Mouse (Mus musculus): Measurements from ENCODE around the gene Zfp383.
A peak's percentile ranks its signal among the peaks of the same experiment; 100 is the strongest.
"Not testable (repeated sequence)": the region's sequence is repeated elsewhere in the genome, so short reads cannot be mapped to it uniquely, and the experiment has no call there.

The Zfp383 gene

GRCm38 (mm10) chr7:29942740-29943139 lies 34.7 kb downstream of the Zfp383 start:
- no peak for DNase-seq

DNA sequence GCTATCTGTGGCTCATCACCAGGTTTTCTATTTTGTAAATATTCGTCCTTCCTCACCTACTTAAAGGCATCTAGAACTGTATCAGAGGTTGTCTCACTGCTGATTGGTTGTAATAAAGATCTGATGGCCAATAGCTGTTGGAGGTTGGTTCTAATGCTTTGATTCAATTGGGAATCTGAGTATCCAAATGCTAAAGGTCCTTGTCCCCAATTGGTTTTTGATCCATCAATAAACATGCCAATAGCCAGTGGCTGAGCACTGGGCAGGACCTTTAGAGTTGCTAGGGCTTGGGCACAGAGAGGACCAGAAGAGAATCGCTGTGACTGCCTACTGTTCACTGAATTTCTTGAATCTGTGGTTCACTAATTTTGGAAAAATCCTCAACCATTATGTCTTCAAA lies 35.7 kb downstream of the Zfp383 start:
- DNase-seq: no peak

GRCm38 (mm10) chr7:29944201-29944600 lies 36.2 kb downstream of the Zfp383 start:
- DNase-seq: no peak

DNA sequence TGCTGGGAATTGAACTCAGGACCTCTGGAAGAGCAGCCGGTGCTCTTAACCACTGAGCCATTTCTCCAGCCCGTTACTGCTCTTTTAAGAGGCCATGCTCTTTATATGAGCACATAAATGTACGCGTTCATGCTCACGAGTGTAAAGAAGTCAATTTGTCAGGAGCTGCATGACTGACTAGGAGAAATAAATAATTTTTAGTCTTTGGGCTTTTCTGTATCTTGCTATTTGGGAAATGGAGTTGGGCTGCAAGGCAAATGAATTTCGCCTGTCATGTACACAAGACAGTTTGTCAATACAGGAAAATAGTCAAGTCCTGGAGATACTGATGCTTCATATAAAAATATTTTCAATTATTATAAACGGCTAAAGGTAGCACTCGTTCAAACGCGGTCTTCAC lies 45.1 kb downstream of the Zfp383 start:
- DNase-seq: no peak

DNA sequence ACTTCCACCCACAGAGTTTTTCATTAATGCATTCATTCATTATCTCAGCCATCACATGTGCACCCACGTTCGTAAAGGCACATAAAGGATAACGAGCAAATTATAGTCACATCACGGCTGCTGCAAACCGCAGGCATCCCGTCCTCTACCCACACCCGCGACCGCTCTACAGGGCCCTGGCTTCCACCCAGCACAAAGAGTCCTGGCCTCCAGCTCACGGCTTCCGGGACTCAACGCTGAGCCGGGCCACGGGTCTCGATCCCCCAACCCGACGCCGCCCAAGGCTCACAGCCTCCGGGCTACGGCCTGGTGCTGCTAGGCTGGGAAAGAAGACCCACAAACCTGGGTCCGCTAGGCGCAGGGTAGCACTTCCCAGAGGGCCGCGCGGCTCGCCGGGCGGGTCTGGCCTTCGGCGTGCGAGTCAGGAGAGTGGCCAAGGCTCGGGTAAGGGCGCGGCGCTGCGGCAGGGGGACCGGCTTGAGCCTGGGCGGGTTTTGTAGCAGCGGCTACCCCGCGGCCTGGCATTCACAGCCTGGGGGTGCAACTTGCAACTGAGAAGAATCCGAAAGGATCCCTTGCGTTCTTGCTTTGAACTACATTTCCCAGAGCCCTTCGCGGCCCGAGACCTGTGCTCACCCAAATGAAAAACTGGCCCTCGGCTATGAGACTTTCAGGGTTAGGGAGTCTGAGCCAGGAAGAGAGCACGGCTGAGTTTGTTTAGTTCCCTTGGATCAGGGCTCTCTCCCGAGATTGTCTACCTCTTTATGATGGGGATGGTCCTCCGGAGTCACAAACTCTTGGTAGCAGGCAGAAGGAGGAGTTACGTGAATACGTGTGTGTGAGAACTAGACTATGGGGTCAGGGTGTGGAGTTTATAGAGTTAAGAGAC lies 45.7 kb downstream of the Zfp383 start, which contains the start of gene Zfp74:
TSS of gene Zfp74 (minus strand) at position 577 of the 889 bp plus-strand sequence.
- DNase-seq: peak; percentile 46 to 73

DNA sequence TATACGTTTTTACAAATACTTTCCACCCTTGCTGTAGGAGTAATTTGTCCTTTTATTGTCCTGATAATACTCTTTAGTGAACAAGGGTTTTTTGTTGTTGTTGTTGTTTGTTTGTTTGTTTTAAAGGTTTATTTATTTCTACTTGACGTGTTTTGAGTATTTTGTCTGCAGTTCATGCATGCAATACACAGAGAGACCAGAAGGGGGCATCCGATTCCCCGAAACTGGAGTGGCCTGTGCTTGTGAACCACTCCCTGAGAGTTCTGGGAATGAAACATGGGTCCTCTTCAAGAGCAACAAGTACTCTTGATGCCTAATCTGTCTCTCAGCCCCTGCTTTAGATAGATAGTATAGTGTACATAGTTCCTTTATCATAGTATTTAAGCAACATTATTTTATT lies 46.7 kb downstream of the Zfp383 start:
- peak in 1 of 2 experiments; percentile 29 for DNase-seq

DNA sequence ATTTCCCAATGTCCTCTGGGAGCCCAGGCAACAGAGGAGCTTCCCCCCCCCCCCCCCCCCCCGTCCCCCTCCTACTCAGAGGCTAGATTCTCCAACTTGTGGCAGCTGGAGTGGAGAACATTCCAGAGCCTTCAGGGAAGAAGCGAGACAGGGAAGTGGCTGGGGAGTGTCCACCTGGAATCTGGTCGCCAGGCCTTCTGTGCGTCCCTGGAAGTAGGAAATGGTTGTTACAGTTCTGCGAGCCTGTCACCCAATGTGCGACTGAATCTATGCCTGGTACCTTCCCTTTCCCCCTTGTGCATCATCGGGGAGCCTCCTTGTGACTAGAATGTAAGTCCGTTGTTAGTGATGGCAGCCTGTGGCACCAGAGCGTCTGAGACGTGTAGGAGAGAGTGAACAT lies 48.2 kb downstream of the Zfp383 start:
- DNase-seq: no peak

DNA sequence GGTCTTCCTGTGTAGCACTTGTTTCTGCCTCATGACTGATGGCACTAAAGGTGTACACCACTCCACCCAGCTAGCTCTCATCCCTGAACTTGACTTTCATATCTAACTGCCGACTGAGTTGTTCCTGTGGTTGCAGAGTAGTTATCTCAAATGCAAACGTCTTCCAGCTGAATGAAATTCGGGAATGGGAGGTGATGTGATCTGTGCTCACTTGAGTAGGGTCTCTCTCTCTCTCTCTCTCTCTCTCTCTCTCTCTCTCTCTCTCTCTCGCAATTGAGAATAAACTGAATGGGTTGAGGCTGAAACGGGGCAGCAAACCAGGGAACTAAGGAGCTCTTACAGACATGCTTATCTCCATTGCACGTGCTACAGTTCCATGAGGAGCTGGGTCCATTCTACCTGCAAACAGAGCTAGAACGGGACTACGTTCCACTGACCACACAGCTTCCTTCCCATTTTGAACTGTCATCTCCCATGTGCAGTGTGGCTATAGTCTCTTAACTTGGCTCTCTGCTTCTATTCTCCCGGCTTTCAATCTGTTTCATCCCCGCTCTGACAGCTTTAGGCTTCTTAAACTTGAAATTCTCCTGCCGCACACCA lies 50.2 kb downstream of the Zfp383 start:
- no peak for DNase-seq

- DNase-seq: no peak
These were observed 51.0 kb downstream of the Zfp383 start for GRCm38 (mm10) chr7:29959004-29959403.

GRCm38 (mm10) chr7:29965115-29965810 lies 57.2 kb downstream of the Zfp383 start:
- not testable (repeated sequence) for DNase-seq

All from spleen, adult 18-20 months (tissue).